Mouse (Mus musculus): ENCODE measurements around the gene Dip2b. TPM values are rescaled to one million over a fixed set of nuclear protein-coding genes. Genes with fewer than 3 reads are reported as not detected.

Gene Dip2b
- polyA plus RNA-seq, 1 experiment, result 7.3 TPM

GRCm38 (mm10) chr15:100153024-100153423 is 114.6 kb downstream of the Dip2b start:
- peaks cover 8% of the 10 kb centered on the region for H3K36me3 ChIP-seq (ENCODE audit: control insufficient read depth, insufficient read depth)
- no peak overlapping the region for H3K4me2 ChIP-seq (ENCODE audit: low read depth)

GRCm38 (mm10) chr15:100156095-100156707 is 117.7 kb downstream of the Dip2b start:
- peaks cover 18% of the 10 kb centered on the region for H3K36me3 ChIP-seq (ENCODE audit: control insufficient read depth, insufficient read depth)
- no peaks in the 10 kb centered on the region for H3K79me2 ChIP-seq (ENCODE audit: control insufficient read depth, insufficient read depth)
- no peaks in the 10 kb centered on the region for H3K27me3 ChIP-seq (ENCODE audit: control insufficient read depth, insufficient read depth, insufficient read length)
- TF ChIP-seq TCF12 (IDR thresholded peaks at IDR 0.05; ENCODE audit: insufficient read depth, poor library complexity, severe bottlenecking) (peak; percentile 46), SRF (IDR thresholded peaks at IDR 0.05; ENCODE audit: control insufficient read depth, insufficient read length, low read depth) (no peak), POLR2A (IDR thresholded peaks at IDR 0.05; ENCODE audit: insufficient read length, low read depth) (no peak), USF1 (IDR thresholded peaks at IDR 0.05; ENCODE audit: low read depth) (no peak), TCF3 (IDR thresholded peaks at IDR 0.05; ENCODE audit: insufficient read length, low read depth) (peak; percentile 68), MYOD1 (IDR thresholded peaks at IDR 0.05; ENCODE audit: control insufficient read depth in 1 of 3, insufficient read length in 2 of 3, low read depth in 2 of 3) (peak; percentile 2 to 88 (median 85)), MYOG (IDR thresholded peaks at IDR 0.05; ENCODE audit: control insufficient read depth in 1 of 3, insufficient read depth in 1 of 3, insufficient read length in 2 of 3, low read depth in 2 of 3) (peak; percentile 73 to 97 (median 82)), REST (IDR thresholded peaks at IDR 0.05; ENCODE audit: insufficient read depth, insufficient read length) (no peak)
- no peak overlapping the region for H3K4me3 ChIP-seq
- H3ac ChIP-seq (ENCODE audit: control insufficient read depth, insufficient read length), result no peak overlapping the region
- H3K4me2 ChIP-seq (ENCODE audit: low read depth), result no peak overlapping the region

More at GRCm38 (mm10) chr15:100153024-100153423, 114.6 kb downstream of the Dip2b start:
- Histone ChIP-seq H3K4me3 (no peak overlapping the region), H3ac (ENCODE audit: control insufficient read depth, insufficient read length) (no peak overlapping the region), H3K27me3 (ENCODE audit: control insufficient read depth, insufficient read depth, insufficient read length) (no peaks in the 10 kb centered on the region), H3K79me2 (ENCODE audit: control insufficient read depth, insufficient read depth) (no peaks in the 10 kb centered on the region)
- TF ChIP-seq TCF3 (IDR thresholded peaks at IDR 0.05; ENCODE audit: insufficient read length, low read depth), result no peak

GRCm38 (mm10) chr15:100156781-100157470 is 118.5 kb downstream of the Dip2b start:
- Histone ChIP-seq H3K27me3 (ENCODE audit: control insufficient read depth, insufficient read depth, insufficient read length) (no peaks in the 10 kb centered on the region), H3ac (ENCODE audit: control insufficient read depth, insufficient read length) (no peak overlapping the region), H3K4me3 (no peak overlapping the region), H3K4me2 (ENCODE audit: low read depth) (no peak overlapping the region), H3K79me2 (ENCODE audit: control insufficient read depth, insufficient read depth) (no peaks in the 10 kb centered on the region), H3K36me3 (ENCODE audit: control insufficient read depth, insufficient read depth) (peaks cover 24% of the 10 kb centered on the region)
- TF ChIP-seq E2F4 (IDR thresholded peaks at IDR 0.05; ENCODE audit: insufficient read depth), result no peak
- TF ChIP-seq SRF (IDR thresholded peaks at IDR 0.05; ENCODE audit: control insufficient read depth, insufficient read length, low read depth), result no peak
- TF ChIP-seq CEBPB (IDR thresholded peaks at IDR 0.05; ENCODE audit: insufficient read depth, poor library complexity, severe bottlenecking), result no peak
- TF ChIP-seq MYOD1 (IDR thresholded peaks at IDR 0.05; ENCODE audit: control insufficient read depth in 1 of 3, insufficient read length in 2 of 3, low read depth in 2 of 3), result no peak

GRCm38 (mm10) chr15:100158985-100159384 is 120.5 kb downstream of the Dip2b start:
- Histone ChIP-seq H3K27me3 (ENCODE audit: control insufficient read depth, insufficient read depth, insufficient read length) (no peaks in the 10 kb centered on the region), H3K36me3 (ENCODE audit: control insufficient read depth, insufficient read depth) (peaks cover 30% of the 10 kb centered on the region), H3K4me3 (no peak overlapping the region), H3ac (ENCODE audit: control insufficient read depth, insufficient read length) (no peak overlapping the region), H3K79me2 (ENCODE audit: control insufficient read depth, insufficient read depth) (no peaks in the 10 kb centered on the region), H3K4me2 (ENCODE audit: low read depth) (no peak overlapping the region)
- TF ChIP-seq TCF12 (IDR thresholded peaks at IDR 0.05; ENCODE audit: insufficient read depth, poor library complexity, severe bottlenecking) (no peak), POLR2AphosphoS2 (IDR thresholded peaks at IDR 0.05; ENCODE audit: insufficient read length, low read depth) (no peak), USF1 (IDR thresholded peaks at IDR 0.05; ENCODE audit: low read depth) (no peak), E2F4 (IDR thresholded peaks at IDR 0.05; ENCODE audit: insufficient read depth) (no peak), MYOG (IDR thresholded peaks at IDR 0.05; ENCODE audit: control insufficient read depth in 1 of 3, insufficient read depth in 1 of 3, insufficient read length in 2 of 3, low read depth in 2 of 3) (no peak), SRF (IDR thresholded peaks at IDR 0.05; ENCODE audit: control insufficient read depth, insufficient read length, low read depth) (no peak), POLR2A (IDR thresholded peaks at IDR 0.05; ENCODE audit: insufficient read length, low read depth) (no peak)

GRCm38 (mm10) chr15:100161747-100162280 is 123.3 kb downstream of the Dip2b start:
- TF ChIP-seq SRF (IDR thresholded peaks at IDR 0.05; ENCODE audit: control insufficient read depth, insufficient read length, low read depth) (no peak), CEBPB (IDR thresholded peaks at IDR 0.05; ENCODE audit: insufficient read depth, poor library complexity, severe bottlenecking) (no peak), MAX (IDR thresholded peaks at IDR 0.05; ENCODE audit: low read depth) (no peak), TCF12 (IDR thresholded peaks at IDR 0.05; ENCODE audit: insufficient read depth, poor library complexity, severe bottlenecking) (no peak), MYOD1 (IDR thresholded peaks at IDR 0.05; ENCODE audit: control insufficient read depth in 1 of 3, insufficient read length in 2 of 3, low read depth in 2 of 3) (no peak)
- H3K4me2 ChIP-seq (ENCODE audit: low read depth), result no peak overlapping the region
- no peaks in the 10 kb centered on the region for H3K27me3 ChIP-seq (ENCODE audit: control insufficient read depth, insufficient read depth, insufficient read length)
- H3K79me2 ChIP-seq (ENCODE audit: control insufficient read depth, insufficient read depth), result no peaks in the 10 kb centered on the region
- H3ac ChIP-seq (ENCODE audit: control insufficient read depth, insufficient read length), result no peak overlapping the region
- peaks cover 24% of the 10 kb centered on the region for H3K36me3 ChIP-seq (ENCODE audit: control insufficient read depth, insufficient read depth)
- no peak overlapping the region for H3K4me3 ChIP-seq

Data from myocyte (in vitro differentiated cells).